9 mouse cellular contexts compared by ENCODE assay signal in genomic region chr5:66385636-66386035, GRCm38 (mm10).
DNase-seq lines count a peak whose midpoint lies in the region; ATAC-seq and TF ChIP-seq lines count a peak whose summit lies in the region.
"Had no signal": no experiment of that assay in that cellular context is flagged by ENCODE, and none has a peak within 500 bp of the region (broad histone marks: within the 10 kb centered on the region; RNA-seq: fewer than 3 reads in every experiment).

No protein-coding gene starts in this region.

- H3K4me3 ChIP-seq in kidney, adult 2 months (ENCODE audit: insufficient read depth, low read depth, low read length): no peak overlapping the region
- H3K4me3 ChIP-seq in kidney, embryonic 15.5 days (replicated peaks): no peak overlapping the region
- H3K4me3 ChIP-seq: erythroblast, embryonic 14.5 days had no signal

- peak; percentile 76 for TF ChIP-seq CTCF in kidney, adult 2 months (conservative IDR thresholded peaks at IDR 0.05; ENCODE audit: insufficient read depth, insufficient read length, low read depth, low read length)

- ATAC-seq in kidney, embryonic 15.5 days (replicated peaks; ENCODE audit: low FRiP score): no peak
- 0 out of 2 replicates have a peak, but pooled peaks have one; percentile 30 for ATAC-seq in neutrophil, adult 5-6 weeks (ENCODE audit: extremely low read depth, insufficient number of reproducible peaks, low FRiP score, poor library complexity, severe bottlenecking)

- H3K27me3 ChIP-seq in kidney, adult 2 months (replicated peaks; ENCODE audit: control insufficient read depth, insufficient read depth, low read length): no peaks in the 10 kb centered on the region
- no peaks in the 10 kb centered on the region for H3K27me3 ChIP-seq in kidney, embryonic 15.5 days

- no peak overlapping the region for H3K9ac ChIP-seq in kidney, embryonic 15.5 days

- no peak overlapping the region for H3K4me2 ChIP-seq in kidney, embryonic 15.5 days

- intact Hi-C loops in heart, postnatal 14 days (cut with DNase I): loop anchor here (5.0 kb wide), 1 partner anchor 37 kb away; no protein-coding TSS in a partner anchor
- intact Hi-C loops in left cerebral cortex, postnatal 14 days (cut with DNase I): loop anchor here (2.0 to 5.0 kb wide), 2 partner anchors 233 to 292 kb away; partner anchors contain the start of genes Apbb2 and Uchl1

- no peaks in the 10 kb centered on the region for H3K9me3 ChIP-seq in kidney, embryonic 15.5 days (replicated peaks)

- no peak for TF ChIP-seq POLR2A in kidney, adult 2 months (IDR thresholded peaks at IDR 0.05; ENCODE audit: low read depth, low read length)

- peak overlapping the region; percentile 49; the same call in 1 of the 2 replicates for H3K27ac ChIP-seq in kidney, adult 2 months (ENCODE audit: insufficient read depth, low read depth, low read length)
- no peak overlapping the region for H3K27ac ChIP-seq in kidney, embryonic 15.5 days

- 16% methylated on average over 3 of the region's 3 CpGs for WGBS in kidney, adult 2 months
- WGBS in kidney, embryonic 15.5 days: 42% methylated on average over 3 of the region's 3 CpGs

- H3K4me1 ChIP-seq in kidney, adult 2 months (ENCODE audit: control insufficient read depth, insufficient read depth, low read length): peaks cover 5% of the 10 kb centered on the region; the same call in 1 of the 2 replicates
- 0 out of 2 replicates have a peak, but pooled peaks cover 7% of the 10 kb centered on the region for H3K4me1 ChIP-seq in kidney, embryonic 15.5 days

- no peaks in the 10 kb centered on the region; the same call in 1 of the 2 replicates for H3K36me3 ChIP-seq in kidney, adult 2 months (ENCODE audit: control insufficient read depth, insufficient read depth, low read length)
- H3K36me3 ChIP-seq in kidney, embryonic 15.5 days: peaks cover 15% of the 10 kb centered on the region

- peak; percentile 68 for DNase-seq in kidney, adult 2 months
- DNase-seq in MN1 (ENCODE audit: low spot score): peak; percentile 49
- DNase-seq in cerebellum, postnatal 4 days (ENCODE audit: low spot score in 2 of 2): peak; percentile 47 to 70
- DNase-seq in heart, postnatal 14 days: peak; percentile 54 to 74
- DNase-seq in left cerebral cortex, postnatal 14 days (ENCODE audit: low spot score in 2 of 2): peak; percentile 62 to 82
- DNase-seq in yolk sac, embryonic 10.5 days (ENCODE audit: low spot score): no peak
